Mouse (Mus musculus): Measurements from ENCODE around the gene Rab3d.

DNA sequence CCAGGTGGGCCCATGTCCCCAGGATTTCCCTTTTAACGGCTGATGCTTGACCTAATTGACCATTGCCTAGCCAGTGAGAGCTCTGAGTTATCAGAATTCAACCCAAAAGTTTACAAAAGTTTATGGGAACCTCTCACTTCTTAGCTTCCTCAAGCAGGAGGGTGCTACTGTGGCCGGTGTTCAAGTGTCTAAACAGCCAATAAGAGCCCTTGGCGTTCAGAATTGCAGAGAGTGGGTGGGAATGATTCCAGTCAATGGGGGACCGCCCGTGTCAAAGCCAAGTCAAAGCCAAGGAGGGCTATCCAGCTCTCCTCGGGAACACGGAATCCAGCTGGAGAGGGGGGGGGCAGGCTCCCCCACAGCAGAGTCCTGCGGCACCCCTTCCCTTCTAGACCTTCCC lies 30.2 kb upstream of the Rab3d start:
- TF ChIP-seq POLR2A (IDR thresholded peaks at IDR 0.05; ENCODE audit: low read depth, low read length) (no peak), CTCF (IDR thresholded peaks at IDR 0.05; ENCODE audit: extremely low read depth, insufficient read length, insufficient replicate concordance, low read depth, low read length) (no peak)

All from small intestine, adult 2 months (tissue).